Mouse (Mus musculus) forebrain, embryonic 13.5 days (tissue): ENCODE data around the gene Tom1l2. TPM values are rescaled to one million over a fixed set of nuclear protein-coding genes. Genes with fewer than 3 reads are reported as not detected.
A peak's percentile ranks its signal among the peaks of the same experiment; 100 is the strongest.

Experiments
- ATAC-seq: fragments of 200-750 bp; cut with Nextera tagmentation; 2 replicates; pipeline ENCODE4 v1.8.0; 2017
- H3K27ac ChIP-seq: fragments of 300-500 bp; sonication (generic); 2 replicates; pipeline ENCODE4 v1.5.1; 2015; ENCODE audit warnings: inconsistent platforms, mild to moderate bottlenecking, moderate library complexity
- H3K27me3 ChIP-seq: fragments of 300-500 bp; sonication (generic); 2 replicates; pipeline ENCODE4 v1.6.1; 2015; ENCODE audit warnings: mild to moderate bottlenecking, inconsistent platforms
- H3K36me3 ChIP-seq: fragments of 300-500 bp; sonication (generic); 2 replicates; pipeline ENCODE4 v1.6.1; 2015; ENCODE audit warnings: mild to moderate bottlenecking, inconsistent platforms; ENCODE audit not compliant: poor library complexity, severe bottlenecking
- H3K4me1 ChIP-seq: fragments of 300-500 bp; sonication (generic); 2 replicates; pipeline ENCODE4 v1.6.1; 2015; ENCODE audit warnings: inconsistent platforms
- H3K4me2 ChIP-seq: fragments of 300-500 bp; sonication (generic); 2 replicates; pipeline ENCODE4 v1.6.1; 2015; ENCODE audit warnings: inconsistent platforms, mild to moderate bottlenecking, moderate library complexity
- H3K4me3 ChIP-seq: fragments of 300-500 bp; sonication (generic); 2 replicates; pipeline ENCODE4 v1.5.1; 2015; ENCODE audit warnings: mild to moderate bottlenecking, inconsistent platforms
- H3K9ac ChIP-seq: fragments of 300-500 bp; sonication (generic); 2 replicates; pipeline ENCODE4 v1.6.1; 2015; ENCODE audit warnings: mild to moderate bottlenecking, inconsistent platforms
- H3K9me3 ChIP-seq: fragments of 300-500 bp; sonication (generic); replicated peaks from 2 replicates; pipeline ENCODE4 v1.6.1; 2016; ENCODE audit warnings: inconsistent platforms
- WGBS: fragments of 180-500 bp; shearing (Covaris S2); methylation state at CpG from one replicate; pipeline ENCODE4 v1.1.7; 2015; 5-methylcytosine and 5-hydroxymethylcytosine counted together
- polyA plus RNA-seq: library from polyadenylated mRNA; unstranded; fragments of >200 nt; fragmentation: Nextera tagmentation; extraction: Ambion mirVana; gene quantifications from 2 replicates; pipeline ENCODE4 v1.2.1, GENCODE M21; 2015

Gene Tom1l2
- polyA plus RNA-seq, 1 experiment from 2014 or later: 29.7 TPM

DNA sequence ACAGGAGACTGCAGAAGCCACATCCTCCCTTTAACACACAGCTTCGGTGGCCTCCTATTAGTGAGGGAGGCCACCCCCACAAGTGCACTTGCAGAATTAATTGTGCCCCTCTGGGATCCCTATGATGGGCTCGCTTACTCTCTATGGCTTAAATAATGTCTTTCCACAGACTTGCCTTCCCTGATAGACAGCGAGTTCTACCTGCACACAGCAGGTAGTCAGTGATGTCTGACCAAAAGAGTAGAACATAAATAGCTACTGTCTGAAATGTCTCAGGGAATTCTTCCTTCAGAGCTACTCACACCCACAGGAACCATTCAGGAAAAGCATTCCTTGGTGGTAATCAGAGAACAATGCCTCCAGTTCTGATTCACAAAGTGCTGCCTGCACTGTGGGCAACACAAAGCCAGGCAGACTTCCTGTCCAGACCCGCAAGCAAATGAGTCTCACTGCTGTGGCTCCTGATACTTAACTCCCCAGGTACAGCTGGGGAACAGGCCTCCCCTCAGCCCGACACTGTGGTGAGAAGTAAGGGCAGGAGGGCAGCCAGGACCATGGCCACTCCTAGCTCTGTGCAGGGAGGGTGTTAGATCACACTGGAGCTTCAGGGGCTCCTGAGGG lies 51.0 kb downstream of the Tom1l2 start:
- Histone ChIP-seq H3K4me1 (peaks cover 58% of the 10 kb centered on the region), H3K9ac (peak overlapping the region; percentile 56)

DNA sequence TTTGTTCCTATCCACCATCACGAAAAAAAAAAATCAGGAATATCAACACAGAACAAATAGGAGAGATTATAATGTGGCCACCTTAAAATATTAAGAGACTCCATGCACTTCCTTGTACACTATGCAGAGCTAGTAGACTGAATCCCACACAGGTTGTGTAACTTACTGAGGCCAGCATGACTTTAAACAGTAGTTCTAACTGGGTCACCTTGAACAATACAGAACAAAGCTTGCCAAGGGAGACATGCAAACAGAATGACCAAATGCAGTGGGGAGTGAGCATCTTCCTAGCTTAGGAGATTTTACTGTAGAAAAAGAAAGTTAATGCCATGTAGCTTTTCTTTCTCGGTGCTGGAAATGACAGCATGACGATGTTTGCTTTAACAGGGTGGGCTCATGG lies 52.4 kb downstream of the Tom1l2 start:
- H3K9me3 ChIP-seq: no peaks in the 10 kb centered on the region
- H3K4me2 ChIP-seq: no peak overlapping the region
- ATAC-seq: no peak
- no peak overlapping the region for H3K9ac ChIP-seq
- H3K4me1 ChIP-seq: peaks cover 60% of the 10 kb centered on the region
- no peak overlapping the region for H3K4me3 ChIP-seq
- H3K27me3 ChIP-seq: no peaks in the 10 kb centered on the region
- 74% methylated on average over 3 of the region's 3 CpGs for WGBS
- no peaks in the 10 kb centered on the region for H3K36me3 ChIP-seq
- H3K27ac ChIP-seq: 0 out of 2 replicates have a peak overlapping the region, but pooled peaks have one; percentile 15

More for the DNA sequence above, 51.0 kb downstream of the Tom1l2 start:
- no peaks in the 10 kb centered on the region for H3K9me3 ChIP-seq
- ATAC-seq: peak; percentile 27; the same call in 1 of the 2 replicates
- no peaks in the 10 kb centered on the region for H3K27me3 ChIP-seq
- peak overlapping the region; percentile 89 for H3K27ac ChIP-seq
- no peaks in the 10 kb centered on the region for H3K36me3 ChIP-seq
- 13% methylated on average over 5 of the region's 5 CpGs for WGBS
- H3K4me3 ChIP-seq: no peak overlapping the region
- H3K4me2 ChIP-seq: no peak overlapping the region

DNA sequence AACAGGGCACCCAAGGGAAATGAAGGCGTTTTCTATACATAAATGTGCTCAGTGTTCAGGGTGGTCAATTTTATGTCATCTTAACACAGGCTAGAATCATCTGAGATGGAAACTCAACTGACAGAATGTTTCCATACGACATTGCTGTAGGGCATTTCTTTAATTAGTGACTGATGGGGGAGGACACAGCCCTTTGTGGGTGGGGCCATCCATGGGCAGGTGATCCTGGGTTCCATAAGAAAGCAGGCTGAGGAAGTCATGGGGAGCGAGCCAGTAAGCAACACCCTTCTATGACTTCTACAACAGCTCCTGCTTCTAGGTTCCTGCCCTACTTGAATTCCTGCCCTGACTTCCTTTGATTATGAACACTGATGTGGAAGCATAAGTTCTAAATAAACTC lies 54.9 kb downstream of the Tom1l2 start:
- Histone ChIP-seq H3K27me3 (no peaks in the 10 kb centered on the region), H3K9ac (no peak overlapping the region), H3K27ac (no peak overlapping the region), H3K4me3 (no peak overlapping the region), H3K36me3 (no peaks in the 10 kb centered on the region), H3K4me1 (peaks cover 62% of the 10 kb centered on the region), H3K9me3 (no peaks in the 10 kb centered on the region), H3K4me2 (no peak overlapping the region)
- ATAC-seq: no peak
- 81% methylated on average over 3 of the region's 3 CpGs for WGBS

DNA sequence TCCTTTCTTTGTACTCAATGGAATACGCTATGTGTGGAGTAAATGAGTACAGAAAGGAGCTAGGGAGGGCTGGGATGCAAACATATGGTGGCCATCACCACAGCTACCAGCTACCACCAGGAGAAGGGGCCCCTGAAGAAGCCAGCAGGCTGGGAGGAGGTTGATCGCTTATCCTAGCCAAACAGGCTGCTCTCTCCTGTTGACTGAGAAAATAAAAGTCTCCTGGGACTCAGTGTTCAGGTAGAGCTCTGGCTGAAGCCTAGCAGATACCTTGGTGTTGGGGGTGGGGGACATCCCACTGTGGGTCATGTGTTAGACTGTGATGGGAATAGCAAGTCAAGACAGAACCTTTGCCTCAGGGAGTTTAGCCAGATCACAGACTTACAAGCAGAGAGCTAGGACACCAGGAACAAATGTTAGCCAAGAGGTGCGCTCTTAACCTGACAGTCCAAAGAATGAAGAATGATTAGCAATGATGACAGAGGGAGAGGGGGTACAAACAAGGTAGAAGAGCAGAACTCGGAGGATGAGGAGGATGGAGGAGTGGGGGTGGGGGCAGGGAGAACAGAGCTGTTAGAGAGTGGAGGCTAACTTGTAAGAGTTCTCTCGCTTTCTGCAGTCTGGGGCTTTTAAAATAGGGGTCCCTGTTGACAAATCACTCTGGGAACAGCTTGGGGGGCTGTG lies 57.9 kb downstream of the Tom1l2 start:
- WGBS: 33% methylated on average over 5 of the region's 5 CpGs
- H3K4me3 ChIP-seq: no peak overlapping the region
- H3K36me3 ChIP-seq: no peaks in the 10 kb centered on the region
- peak overlapping the region; percentile 95 for H3K27ac ChIP-seq
- no peaks in the 10 kb centered on the region for H3K27me3 ChIP-seq
- peak overlapping the region; percentile 27 for H3K4me2 ChIP-seq
- no peaks in the 10 kb centered on the region for H3K9me3 ChIP-seq
- H3K9ac ChIP-seq: peak overlapping the region; percentile 18
- peak; percentile 67; the same call in 1 of the 2 replicates for ATAC-seq
- peaks cover 63% of the 10 kb centered on the region for H3K4me1 ChIP-seq

DNA sequence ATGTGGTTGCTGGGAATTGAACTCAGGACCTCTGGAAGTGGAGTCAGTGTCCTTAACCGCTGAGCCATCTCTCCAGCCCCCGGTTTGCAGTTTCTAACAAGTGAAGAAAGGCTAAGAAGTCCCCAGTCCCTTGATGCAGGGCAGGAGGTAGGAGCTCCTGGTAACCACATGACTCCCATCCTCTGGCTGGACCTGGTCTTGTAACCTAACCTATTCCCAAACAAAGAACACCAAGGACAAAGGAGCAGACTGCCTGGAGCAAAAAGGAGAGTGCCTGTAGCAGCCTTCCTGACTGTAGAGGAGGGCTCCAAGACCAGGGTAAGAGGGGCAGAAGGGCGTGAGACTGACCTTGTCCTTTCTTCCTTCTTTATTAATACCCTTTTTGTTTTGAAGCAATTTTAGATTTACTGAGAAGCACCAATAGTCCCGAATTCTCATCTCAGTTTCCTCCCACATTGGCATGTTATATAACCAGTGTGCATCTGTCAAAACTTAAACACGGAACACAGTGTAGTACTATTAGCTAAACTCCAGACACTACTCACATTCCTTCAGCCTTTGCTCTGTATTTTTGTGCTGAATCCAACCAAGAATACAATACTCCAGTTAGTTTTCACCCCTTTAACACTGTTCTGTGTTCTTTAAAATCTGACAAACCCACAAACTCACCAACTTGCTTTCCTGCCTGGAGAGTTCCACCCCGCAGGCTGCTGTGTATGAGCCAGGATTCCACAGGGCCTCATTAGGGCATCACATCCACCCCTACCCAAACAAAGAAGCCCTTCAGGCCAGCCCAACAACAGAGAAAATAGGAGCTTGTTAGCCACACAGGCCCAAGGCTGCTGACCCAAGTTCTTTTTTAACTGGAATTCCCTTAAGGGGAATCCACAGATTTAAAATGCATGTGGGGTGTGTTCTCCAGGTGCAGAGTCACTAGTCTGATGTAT lies 58.7 kb downstream of the Tom1l2 start:
- Histone ChIP-seq H3K9ac (peak overlapping the region; percentile 2; the same call in 1 of the 2 replicates), H3K9me3 (no peaks in the 10 kb centered on the region), H3K4me2 (peak overlapping the region; percentile 27), H3K4me3 (no peak overlapping the region), H3K27ac (peak overlapping the region; percentile 95), H3K4me1 (peaks cover 66% of the 10 kb centered on the region), H3K36me3 (no peaks in the 10 kb centered on the region), H3K27me3 (no peaks in the 10 kb centered on the region)
- 24% methylated on average over 6 of the region's 6 CpGs for WGBS
- ATAC-seq: peak; percentile 88

DNA sequence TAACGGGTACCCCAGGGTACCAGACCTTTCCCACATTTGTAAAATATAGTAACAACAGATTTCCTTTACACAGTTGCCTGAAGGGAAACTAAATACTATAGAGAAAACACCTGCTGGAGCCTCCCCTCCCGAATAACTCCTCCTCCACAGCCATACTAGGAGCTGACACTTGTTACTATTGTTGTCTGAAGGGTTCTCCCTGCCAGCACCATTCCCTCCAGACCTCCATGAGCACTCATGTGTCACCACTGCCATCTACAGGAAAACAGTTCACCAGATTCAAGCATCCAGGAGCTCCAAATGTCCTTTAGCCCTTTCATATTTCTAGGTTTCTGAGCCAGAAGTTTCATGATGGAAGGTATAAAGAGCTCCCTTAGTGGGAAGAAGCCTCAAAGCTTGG lies 60.0 kb downstream of the Tom1l2 start:
- peak; percentile 67 for ATAC-seq
- no peaks in the 10 kb centered on the region for H3K27me3 ChIP-seq
- H3K9me3 ChIP-seq: no peaks in the 10 kb centered on the region
- no peak overlapping the region for H3K9ac ChIP-seq
- H3K36me3 ChIP-seq: no peaks in the 10 kb centered on the region
- H3K4me1 ChIP-seq: peaks cover 69% of the 10 kb centered on the region
- 15% methylated on average over 2 of the region's 2 CpGs for WGBS
- no peak overlapping the region for H3K4me3 ChIP-seq
- no peak overlapping the region for H3K4me2 ChIP-seq
- peak overlapping the region; percentile 95 for H3K27ac ChIP-seq

DNA sequence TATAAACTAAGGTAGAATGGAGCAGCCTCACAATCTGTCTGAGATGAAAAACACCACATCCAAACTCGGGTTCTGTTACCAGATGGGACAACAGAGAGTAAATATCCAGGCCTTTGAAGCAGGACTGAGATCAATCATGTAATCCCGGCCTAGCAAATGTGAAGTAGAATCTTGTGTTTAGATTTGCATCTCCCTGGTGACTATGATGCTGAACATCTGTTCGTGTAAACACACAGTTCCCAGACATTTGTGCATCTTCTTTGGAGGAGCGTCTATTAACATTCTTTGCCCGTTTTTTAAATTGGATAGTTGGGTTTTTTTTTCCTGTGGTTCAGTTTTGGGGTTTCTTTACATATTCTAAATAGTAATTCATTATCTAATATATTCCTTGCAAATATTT lies 63.7 kb downstream of the Tom1l2 start:
- no peak for ATAC-seq
- H3K27ac ChIP-seq: no peak overlapping the region
- no peaks in the 10 kb centered on the region for H3K27me3 ChIP-seq
- H3K4me1 ChIP-seq: peaks cover 68% of the 10 kb centered on the region
- H3K9me3 ChIP-seq: no peaks in the 10 kb centered on the region
- H3K4me2 ChIP-seq: no peak overlapping the region
- no peak overlapping the region for H3K9ac ChIP-seq
- no peaks in the 10 kb centered on the region for H3K36me3 ChIP-seq
- H3K4me3 ChIP-seq: no peak overlapping the region
- 63% methylated on average over 5 of the region's 5 CpGs for WGBS

DNA sequence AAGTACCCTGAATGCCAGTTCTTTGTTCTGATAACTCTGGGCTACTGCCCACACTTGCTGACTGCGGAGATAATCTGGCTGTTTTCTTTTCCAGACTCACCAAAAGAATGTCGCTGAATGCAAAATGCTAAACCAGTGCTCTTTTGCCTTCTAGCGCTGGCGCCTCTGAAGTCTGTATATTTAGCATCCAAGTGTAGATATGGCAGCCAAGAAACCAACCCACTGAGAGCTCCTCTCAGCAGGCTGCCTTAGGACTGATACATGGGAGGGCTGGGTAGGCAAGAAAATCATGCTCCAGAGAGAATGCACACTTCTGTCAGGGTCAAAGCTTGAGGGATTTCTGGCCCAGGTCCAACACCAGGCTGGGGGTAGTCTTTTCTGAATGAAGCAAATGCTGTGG lies 66.4 kb downstream of the Tom1l2 start:
- H3K27me3 ChIP-seq: no peaks in the 10 kb centered on the region
- H3K4me3 ChIP-seq: no peak overlapping the region
- H3K9me3 ChIP-seq: no peaks in the 10 kb centered on the region
- H3K27ac ChIP-seq: peak overlapping the region; percentile 64
- no peak overlapping the region for H3K9ac ChIP-seq
- H3K4me1 ChIP-seq: peaks cover 43% of the 10 kb centered on the region
- H3K36me3 ChIP-seq: no peaks in the 10 kb centered on the region
- ATAC-seq: no peak
- no peak overlapping the region for H3K4me2 ChIP-seq
- WGBS: 45% methylated on average over 4 of the region's 4 CpGs

DNA sequence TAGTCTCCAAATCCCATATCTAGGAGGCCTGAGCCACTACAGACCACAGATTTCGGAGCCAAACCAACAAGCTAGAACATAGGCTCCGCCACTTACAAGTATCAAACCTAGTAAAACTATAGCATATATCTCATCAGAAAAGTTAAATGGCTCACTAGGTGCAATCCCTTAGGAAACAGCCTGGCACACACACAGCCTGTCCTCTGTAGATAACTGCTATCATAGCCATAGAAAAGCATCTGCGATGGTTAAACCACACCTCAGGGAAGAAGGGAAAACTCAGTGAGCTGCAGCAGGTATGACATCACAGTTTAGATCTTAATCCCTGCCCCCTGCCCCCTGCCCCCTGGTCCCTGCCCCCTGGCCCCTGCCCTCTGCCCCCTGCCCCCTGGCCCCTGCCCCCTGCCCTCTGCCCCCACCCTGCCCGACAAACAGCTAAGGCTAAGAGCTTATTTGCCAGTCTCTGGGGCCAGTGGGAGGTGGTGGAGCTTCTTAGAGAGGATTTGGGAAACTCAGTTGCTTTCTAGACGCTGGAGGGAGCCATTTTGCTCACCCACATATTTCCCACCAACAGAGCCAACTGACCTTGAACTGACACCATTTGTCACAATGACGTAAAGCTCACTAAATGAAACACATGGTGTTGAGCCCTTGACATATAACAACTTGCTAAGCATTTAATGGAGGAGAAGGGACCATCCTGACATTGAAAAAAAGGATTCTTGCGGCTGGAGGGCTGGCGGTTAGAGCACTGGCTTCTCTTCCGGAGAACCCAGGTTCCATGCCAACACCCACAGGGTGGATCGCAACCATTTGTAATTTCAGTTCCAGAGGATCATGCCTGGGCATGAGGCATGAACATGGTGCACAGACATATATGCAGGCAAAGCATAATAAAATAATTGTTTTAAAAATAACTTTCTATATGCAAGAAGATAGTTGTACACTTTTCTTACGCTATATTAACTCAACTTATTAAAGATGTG lies 72.0 kb downstream of the Tom1l2 start:
- no peak for ATAC-seq
- Histone ChIP-seq H3K4me3 (no peak overlapping the region), H3K4me2 (no peak overlapping the region), H3K9ac (no peak overlapping the region), H3K27me3 (no peaks in the 10 kb centered on the region), H3K36me3 (no peaks in the 10 kb centered on the region), H3K9me3 (no peaks in the 10 kb centered on the region), H3K4me1 (peaks cover 17% of the 10 kb centered on the region), H3K27ac (no peak overlapping the region)
- WGBS: 82% methylated on average over 11 of the region's 11 CpGs

DNA sequence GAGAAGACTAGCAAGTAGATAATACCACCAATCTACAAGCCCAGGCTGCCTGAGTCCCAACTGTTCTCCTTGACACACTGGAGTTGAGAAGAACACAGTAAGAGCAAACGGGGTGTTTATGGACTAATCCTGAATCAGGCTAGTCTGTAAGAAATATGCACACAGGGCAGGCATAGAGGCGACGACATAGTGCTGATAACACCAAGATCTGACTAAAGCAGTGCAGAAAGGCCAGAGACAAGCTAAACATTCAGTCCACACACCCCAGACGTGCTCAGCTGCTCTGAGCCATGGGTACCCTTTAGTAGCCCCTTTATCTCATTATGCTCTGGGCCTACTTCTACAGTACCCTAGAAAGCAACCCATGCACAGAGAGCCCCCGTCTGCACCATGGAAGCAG lies 73.2 kb downstream of the Tom1l2 start:
- no peak overlapping the region for H3K4me3 ChIP-seq
- no peak overlapping the region for H3K4me2 ChIP-seq
- H3K9me3 ChIP-seq: no peaks in the 10 kb centered on the region
- H3K36me3 ChIP-seq: 0 out of 2 replicates have a peak, but pooled peaks cover 4% of the 10 kb centered on the region
- peaks cover 14% of the 10 kb centered on the region for H3K4me1 ChIP-seq
- no peak overlapping the region for H3K27ac ChIP-seq
- no peaks in the 10 kb centered on the region for H3K27me3 ChIP-seq
- ATAC-seq: no peak
- 84% methylated on average over 5 of the region's 5 CpGs for WGBS
- H3K9ac ChIP-seq: no peak overlapping the region

DNA sequence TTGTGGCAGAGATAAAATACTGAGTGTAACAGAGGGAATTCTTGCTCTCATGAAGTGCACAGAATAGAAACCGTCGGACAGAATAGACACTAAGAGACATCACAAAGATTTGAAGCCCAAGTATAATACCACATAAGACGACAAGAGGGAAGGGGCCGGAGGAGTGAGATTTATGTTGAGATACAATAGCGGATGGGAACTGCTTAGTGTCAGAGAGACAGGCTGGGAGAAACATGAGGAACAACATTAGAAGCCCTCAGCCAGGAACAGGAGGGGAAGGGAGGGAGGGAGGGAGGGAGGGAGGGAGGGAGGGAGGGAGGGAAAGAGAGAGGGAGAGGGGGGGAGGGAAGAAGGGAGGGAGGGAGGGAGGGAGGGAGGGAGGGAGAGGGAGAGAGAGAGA lies 74.9 kb downstream of the Tom1l2 start:
- Histone ChIP-seq H3K4me3 (no peak overlapping the region), H3K4me1 (peaks cover 14% of the 10 kb centered on the region), H3K9ac (no peak overlapping the region), H3K9me3 (no peaks in the 10 kb centered on the region), H3K4me2 (no peak overlapping the region), H3K27me3 (no peaks in the 10 kb centered on the region), H3K27ac (peak overlapping the region; percentile 44; the same call in 1 of the 2 replicates), H3K36me3 (0 out of 2 replicates have a peak, but pooled peaks cover 5% of the 10 kb centered on the region)
- 71% methylated on average over 5 of the region's 5 CpGs for WGBS
- no peak for ATAC-seq
